Mouse (Mus musculus) testis, adult 2 months (tissue): ENCODE measurements around the gene Cic. TPM values are rescaled to one million over a fixed set of nuclear protein-coding genes. Genes with fewer than 3 reads are reported as not detected.

Experiments
- H3K27ac ChIP-seq: fragments of 200-500 bp; 2 replicates; pipeline ENCODE4 v1.5.1; 2012; ENCODE audit warnings: low read depth, low read length; ENCODE audit not compliant: control insufficient read depth, insufficient read depth
- H3K27me3 ChIP-seq: fragments of 200-500 bp; 2 replicates; pipeline ENCODE4 v1.6.1; 2012; ENCODE audit warnings: mild to moderate bottlenecking, low read length, moderate library complexity; ENCODE audit not compliant: control insufficient read depth, insufficient read depth
- H3K36me3 ChIP-seq: fragments of 200-500 bp; 2 replicates; pipeline ENCODE4 v1.6.1; 2012; ENCODE audit warnings: mild to moderate bottlenecking, low read length; ENCODE audit not compliant: control insufficient read depth, insufficient read depth
- H3K4me1 ChIP-seq: fragments of 200-500 bp; 2 replicates; pipeline ENCODE4 v1.6.1; 2012; ENCODE audit warnings: low read length; ENCODE audit not compliant: control insufficient read depth, insufficient read depth
- H3K4me3 ChIP-seq: fragments of 200-500 bp; 2 replicates; pipeline ENCODE4 v1.5.1; 2012; ENCODE audit warnings: low read depth, mild to moderate bottlenecking, low read length, moderate library complexity, mixed read lengths; ENCODE audit not compliant: control insufficient read depth
- CTCF ChIP-seq: fragments of 200-500 bp; IDR thresholded peaks from 2 replicates; pipeline ENCODE4 v1.5.1; 2012; ENCODE audit warnings: low read depth, mild to moderate bottlenecking, inconsistent platforms, low read length, moderate library complexity; ENCODE audit not compliant: control insufficient read depth, insufficient read depth, insufficient replicate concordance
- POLR2A ChIP-seq: fragments of 200-500 bp; IDR thresholded peaks from 2 replicates; pipeline ENCODE4 v1.6.1; 2012; ENCODE audit warnings: low read depth, mild to moderate bottlenecking, inconsistent platforms, low read length, moderate library complexity; ENCODE audit not compliant: control insufficient read depth
- polyA plus RNA-seq: library from polyadenylated mRNA; depleted of rRNA; stranded (reverse); fragments of >200 nt; gene quantifications from 2 replicates; pipeline ENCODE4 v1.2.3, GENCODE M21; 2012

Cic gene
- polyA plus RNA-seq, 1 experiment, result 41.8 TPM

GRCm38 (mm10) chr7:25246079-25246758 lies 21.3 kb upstream of the Cic start:
- Histone ChIP-seq H3K4me1 (peaks cover 26% of the 10 kb centered on the region), H3K4me3 (peak overlapping the region; percentile 52), H3K27ac (no peak overlapping the region), H3K27me3 (no peaks in the 10 kb centered on the region), H3K36me3 (no peaks in the 10 kb centered on the region)
- TF ChIP-seq POLR2A, result no peak
- no peak for TF ChIP-seq CTCF

GRCm38 (mm10) chr7:25246759-25247137 lies 20.8 kb upstream of the Cic start:
- Histone ChIP-seq H3K27me3 (no peaks in the 10 kb centered on the region), H3K4me3 (peak overlapping the region; percentile 52), H3K36me3 (no peaks in the 10 kb centered on the region), H3K4me1 (peaks cover 29% of the 10 kb centered on the region), H3K27ac (no peak overlapping the region)
- TF ChIP-seq POLR2A (no peak), CTCF (no peak)

GRCm38 (mm10) chr7:25247498-25247897 lies 20.0 kb upstream of the Cic start:
- Histone ChIP-seq H3K27me3 (no peaks in the 10 kb centered on the region), H3K36me3 (no peaks in the 10 kb centered on the region), H3K4me1 (peaks cover 29% of the 10 kb centered on the region)

GRCm38 (mm10) chr7:25248018-25248647 lies 19.4 kb upstream of the Cic start:
- H3K4me1 ChIP-seq, result peaks cover 29% of the 10 kb centered on the region
- peak overlapping the region; percentile 54 for H3K27ac ChIP-seq
- H3K4me3 ChIP-seq, result peak overlapping the region; percentile 93
- no peaks in the 10 kb centered on the region for H3K36me3 ChIP-seq
- no peaks in the 10 kb centered on the region for H3K27me3 ChIP-seq
- no peak for TF ChIP-seq CTCF
- no peak for TF ChIP-seq POLR2A

More at GRCm38 (mm10) chr7:25247498-25247897, 20.0 kb upstream of the Cic start:
- TF ChIP-seq POLR2A (no peak), CTCF (no peak)
- H3K27ac ChIP-seq, result 0 out of 2 replicates have a peak overlapping the region, but pooled peaks have one; percentile 16
- H3K4me3 ChIP-seq, result peak overlapping the region; percentile 93

GRCm38 (mm10) chr7:25248846-25249313 lies 18.6 kb upstream of the Cic start:
- peaks cover 29% of the 10 kb centered on the region for H3K4me1 ChIP-seq
- H3K27ac ChIP-seq, result peak overlapping the region; percentile 81
- no peaks in the 10 kb centered on the region for H3K27me3 ChIP-seq
- TF ChIP-seq CTCF (no peak), POLR2A (no peak)
- H3K4me3 ChIP-seq, result peak overlapping the region; percentile 93
- no peaks in the 10 kb centered on the region for H3K36me3 ChIP-seq

- peak overlapping the region; percentile 96 for H3K4me3 ChIP-seq
- TF ChIP-seq CTCF, result no peak
- TF ChIP-seq POLR2A, result no peak
- H3K36me3 ChIP-seq, result no peaks in the 10 kb centered on the region
- no peaks in the 10 kb centered on the region for H3K27me3 ChIP-seq
- peaks cover 29% of the 10 kb centered on the region for H3K4me1 ChIP-seq
- peak overlapping the region; percentile 81 for H3K27ac ChIP-seq
Measured at GRCm38 (mm10) chr7:25249314-25250140, 18.0 kb upstream of the Cic start.

GRCm38 (mm10) chr7:25250141-25250972 lies 17.1 kb upstream of the Cic start, which contains the start of gene Erf:
TSS of gene Erf (minus strand) at chr7:25250761.
- H3K4me1 ChIP-seq, result peaks cover 29% of the 10 kb centered on the region
- TF ChIP-seq CTCF (no peak), POLR2A (peak; percentile 51)
- H3K27ac ChIP-seq, result peak within 1 kb of the TSS; percentile 77
- no peaks in the 10 kb centered on the region for H3K36me3 ChIP-seq
- no peaks in the 10 kb centered on the region for H3K27me3 ChIP-seq
- H3K4me3 ChIP-seq, result peak within 1 kb of the TSS; percentile 96
